Comparison of ENCODE assay signal across 21 mouse cellular contexts in the genomic region with DNA sequence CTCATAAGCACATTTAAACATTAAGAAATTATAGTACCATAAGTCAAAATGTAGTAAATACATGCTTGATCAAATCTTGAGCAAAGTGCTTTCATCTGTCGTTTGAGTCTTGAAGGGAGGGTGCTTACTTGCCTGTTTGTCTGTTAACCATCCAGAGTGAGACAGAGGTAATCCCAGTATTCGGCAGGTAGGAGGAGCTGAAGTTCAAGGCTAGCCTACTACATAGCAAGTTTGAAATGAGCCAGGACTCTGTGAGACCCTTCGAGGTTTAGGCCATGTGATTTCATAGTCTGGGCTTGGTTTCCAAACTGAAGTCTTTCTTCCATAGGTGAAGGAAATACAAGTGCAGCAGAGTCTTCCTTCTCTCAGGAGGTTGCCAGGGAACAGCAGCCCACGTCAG. TPM values are rescaled to one million over a fixed set of nuclear protein-coding genes. Genes with fewer than 3 reads are reported as not detected.
DNase-seq lines count a peak whose midpoint lies in the region; ATAC-seq and TF ChIP-seq lines count a peak whose summit lies in the region.
"Had no signal": no experiment of that assay in that cellular context is flagged by ENCODE, and none has a peak within 500 bp of the region (broad histone marks: within the 10 kb centered on the region; RNA-seq: fewer than 3 reads in every experiment).

No protein-coding gene starts in this region.

- H3K27ac ChIP-seq in hindbrain, postnatal 0 days = no peak overlapping the region
- H3K27ac ChIP-seq in hindbrain, embryonic 11.5 days (ENCODE audit: low read depth, low read length) = no peak overlapping the region
- H3K27ac ChIP-seq in cerebellum, adult 2 months (ENCODE audit: insufficient read depth, low read length) = no peak overlapping the region
- H3K27ac ChIP-seq: midbrain, embryonic 12.5 days; neural tube, embryonic 15.5 days had no signal

- no peaks in the 10 kb centered on the region for H3K4me1 ChIP-seq in hindbrain, postnatal 0 days (ENCODE audit: insufficient read depth, low read length)
- H3K4me1 ChIP-seq in hindbrain, embryonic 11.5 days (replicated peaks; ENCODE audit: control insufficient read depth, insufficient read depth, low read length) = no peaks in the 10 kb centered on the region
- H3K4me1 ChIP-seq in cerebellum, adult 2 months (ENCODE audit: control insufficient read depth, insufficient read depth, low read length) = no peaks in the 10 kb centered on the region
- H3K4me1 ChIP-seq: midbrain, embryonic 12.5 days; neural tube, embryonic 15.5 days had no signal

- WGBS in hindbrain, postnatal 0 days = 70% methylated on average over 4 of the region's 4 CpGs
- WGBS in hindbrain, embryonic 11.5 days = 85% methylated on average over 4 of the region's 4 CpGs
- 76% methylated on average over 4 of the region's 4 CpGs for WGBS in cerebellum, adult 2 months

- H3K36me3 ChIP-seq in hindbrain, postnatal 0 days (ENCODE audit: insufficient read depth, low read length) = peaks cover 53% of the 10 kb centered on the region
- H3K36me3 ChIP-seq in hindbrain, embryonic 11.5 days (ENCODE audit: control insufficient read depth, insufficient read depth, low read length) = peaks cover 5% of the 10 kb centered on the region

- peak; percentile 28 for DNase-seq in CD4-positive, CD25-positive, alpha-beta regulatory T cell, adult 2 months (ENCODE audit: low read depth, low spot score)
- peak; percentile 6 for DNase-seq in hindbrain, postnatal 0 days (ENCODE audit: low spot score)
- DNase-seq in hindbrain, embryonic 11.5 days (ENCODE audit: low spot score) = no peak
- DNase-seq in 3T3-L1 (ENCODE audit: low read depth, low spot score) = peak; percentile 12
- DNase-seq in gastrocnemius, adult 18-20 months (ENCODE audit: low spot score) = no peak
- no peak for DNase-seq in cerebellum, adult 2 months
- DNase-seq: adrenal gland, postnatal 14 days; cerebellum, adult 18-20 months; heart, postnatal 4 days; kidney, adult 11 months; liver; lung, adult 18-20 months; lung, postnatal 4 days had no signal

- H3K4me3 ChIP-seq in hindbrain, postnatal 0 days (ENCODE audit: low read length) = no peak overlapping the region
- no peak overlapping the region for H3K4me3 ChIP-seq in hindbrain, embryonic 11.5 days (ENCODE audit: low read depth, low read length)
- H3K4me3 ChIP-seq in cerebellum, adult 2 months (replicated peaks; ENCODE audit: insufficient read depth, low read depth, low read length) = no peak overlapping the region
- H3K4me3 ChIP-seq: midbrain, embryonic 12.5 days; myocyte; neural tube, embryonic 15.5 days had no signal

- no peaks in the 10 kb centered on the region for H3K9me3 ChIP-seq in hindbrain, postnatal 0 days (ENCODE audit: low read length)
- no peaks in the 10 kb centered on the region for H3K9me3 ChIP-seq in hindbrain, embryonic 11.5 days (ENCODE audit: control insufficient read depth, low read length)
- H3K9me3 ChIP-seq: midbrain, embryonic 12.5 days; neural tube, embryonic 15.5 days had no signal

- no peak for TF ChIP-seq POLR2A in cerebellum, adult 2 months (IDR thresholded peaks at IDR 0.05; ENCODE audit: borderline replicate concordance, insufficient read depth, low read length)

- no peak overlapping the region for H3K4me2 ChIP-seq in hindbrain, postnatal 0 days (ENCODE audit: low read depth, low read length)
- no peak overlapping the region for H3K4me2 ChIP-seq in hindbrain, embryonic 11.5 days (replicated peaks; ENCODE audit: low read depth, low read length)
- H3K4me2 ChIP-seq: midbrain, embryonic 12.5 days; neural tube, embryonic 15.5 days had no signal

- no peaks in the 10 kb centered on the region for H3K27me3 ChIP-seq in hindbrain, postnatal 0 days (ENCODE audit: insufficient read depth, low read length)
- H3K27me3 ChIP-seq in hindbrain, embryonic 11.5 days (ENCODE audit: control insufficient read depth, insufficient read depth, low read length) = no peaks in the 10 kb centered on the region
- H3K27me3 ChIP-seq in cerebellum, adult 2 months (ENCODE audit: control insufficient read depth, insufficient read depth, low read length) = no peaks in the 10 kb centered on the region
- H3K27me3 ChIP-seq: midbrain, embryonic 12.5 days; neural tube, embryonic 15.5 days had no signal

- TF ChIP-seq CTCF in hindbrain, postnatal 0 days (IDR thresholded peaks at IDR 0.05; ENCODE audit: low read depth) = peak; percentile 48
- no peak for TF ChIP-seq CTCF in cerebellum, adult 2 months (IDR thresholded peaks at IDR 0.05; ENCODE audit: borderline replicate concordance, insufficient read depth, low read depth, low read length)

- no peak overlapping the region for H3K9ac ChIP-seq in hindbrain, postnatal 0 days (replicated peaks; ENCODE audit: low read length)
- H3K9ac ChIP-seq in hindbrain, embryonic 11.5 days (ENCODE audit: low read depth, low read length) = no peak overlapping the region
- H3K9ac ChIP-seq: midbrain, embryonic 12.5 days; neural tube, embryonic 15.5 days had no signal

- ATAC-seq in CD4-positive, CD25-positive, alpha-beta regulatory T cell, adult 4 months = no peak
- ATAC-seq in hindbrain, postnatal 0 days = no peak
- ATAC-seq in hindbrain, embryonic 11.5 days (ENCODE audit: low FRiP score) = no peak
- 0 out of 2 replicates have a peak, but pooled peaks have one; percentile 25 for ATAC-seq in common myeloid progenitor, adult 5-6 weeks (replicated peaks; ENCODE audit: low read depth, poor library complexity, severe bottlenecking)
- ATAC-seq: forebrain, embryonic 16.5 days; hindbrain, embryonic 16.5 days had no signal

RNA-seq across cellular contexts. Expression of a gene that starts 24.2 kb away (rescaled TPM):
- polyA plus RNA-seq in CD4-positive, CD25-positive, alpha-beta regulatory T cell, adult 4 months (2017; shearing (Covaris generic)) = 10 to 100 TPM; 15.8 to 17.7 TPM
- 1.0 TPM in 1 of 2 replicates, not detected in the other for total RNA-seq in hindbrain, postnatal 0 days (2014; rRNA removed)
- polyA plus RNA-seq in hindbrain, postnatal 0 days (2015; fragmentation: Nextera tagmentation; extraction: Ambion mirVana) = 1.3 and 1.7 TPM in 2 replicates
- polyA plus RNA-seq in hindbrain, embryonic 11.5 days (2014; fragmentation: Nextera tagmentation; extraction: Ambion mirVana) = 0.54 and 0.71 TPM in 2 replicates
- total RNA-seq in common myeloid progenitor, adult 5-6 weeks (2017) = 0.59 TPM in 1 of 2 replicates, not detected in the other
- total RNA-seq in gastrocnemius, adult 18-20 months (2021) = 10 to 100 TPM in 1 of 2 experiments, 1 to 10 TPM in 1; 8.2 to 19.6 TPM
- polyA plus RNA-seq in cerebellum, adult 2 months (2012; rRNA removed) = 0.67 and 2.7 TPM in 2 replicates
- total RNA-seq: granulocyte monocyte progenitor cell, adult 5-6 weeks had no signal

RNA-seq across cellular contexts. Expression of a gene that starts 48.9 kb away (rescaled TPM):
- polyA plus RNA-seq in CD4-positive, CD25-positive, alpha-beta regulatory T cell, adult 4 months (2017; shearing (Covaris generic)) = 10 to 100 TPM; 33.8 to 35.0 TPM
- 18.1 and 48.5 TPM in 2 replicates for total RNA-seq in hindbrain, postnatal 0 days (2014; rRNA removed)
- 49.6 and 52.4 TPM in 2 replicates for polyA plus RNA-seq in hindbrain, postnatal 0 days (2015; fragmentation: Nextera tagmentation; extraction: Ambion mirVana)
- 37.2 and 45.9 TPM in 2 replicates for polyA plus RNA-seq in hindbrain, embryonic 11.5 days (2014; fragmentation: Nextera tagmentation; extraction: Ambion mirVana)
- 86.4 and 103 TPM in 2 replicates for total RNA-seq in common myeloid progenitor, adult 5-6 weeks (2017)
- 10 to 100 TPM; 22.2 to 23.3 TPM for total RNA-seq in gastrocnemius, adult 18-20 months (2021)
- 40.2 and 42.5 TPM in 2 replicates for polyA plus RNA-seq in cerebellum, adult 2 months (2012; rRNA removed)

RNA-seq across cellular contexts. Expression of a gene that starts 49.1 kb away (rescaled TPM):
- 100 to 1,000 TPM; 194 to 195 TPM for polyA plus RNA-seq in CD4-positive, CD25-positive, alpha-beta regulatory T cell, adult 4 months (2017; shearing (Covaris generic))
- total RNA-seq in hindbrain, postnatal 0 days (2014; rRNA removed) = 70.8 and 76.3 TPM in 2 replicates
- polyA plus RNA-seq in hindbrain, postnatal 0 days (2015; fragmentation: Nextera tagmentation; extraction: Ambion mirVana) = 137 and 141 TPM in 2 replicates
- polyA plus RNA-seq in hindbrain, embryonic 11.5 days (2014; fragmentation: Nextera tagmentation; extraction: Ambion mirVana) = 170 and 199 TPM in 2 replicates
- 523 and 604 TPM in 2 replicates for total RNA-seq in common myeloid progenitor, adult 5-6 weeks (2017)
- total RNA-seq in gastrocnemius, adult 18-20 months (2021) = 100 to 1,000 TPM; 102 to 105 TPM
- polyA plus RNA-seq in cerebellum, adult 2 months (2012; rRNA removed) = 106 and 110 TPM in 2 replicates

Comparison
In these comparisons a context has a peak if more than half of its experiments do, and no peak if none do; other contexts are left out.
1. DNase-seq: peak in CD4-positive, CD25-positive, alpha-beta regulatory T cell, adult 2 months (single experiment), hindbrain, postnatal 0 days (single experiment) and 3T3-L1 (single experiment); none in hindbrain, embryonic 11.5 days (single experiment), gastrocnemius, adult 18-20 months (single experiment) and cerebellum, adult 2 months (0 of 2).